Mouse (Mus musculus) embryonic stem cell, embryonic (primary cell): ENCODE measurements around the gene Cox6b2.

Source experiments
- CTCF ChIA-PET, 4 experiments: fragments of 300-600 bp in 2 of 4; fragments of 350-600 bp in 2 of 4; sonication (Branson Sonifier 250); formaldehyde crosslinking; loops; one replicate each; lab custom pipeline; 2022; ENCODE audit warnings: inconsistent platforms in 2 of 4; lab: Charles Lee
- POLR2A ChIA-PET, 4 experiments: fragments of 300-600 bp in 2 of 4; fragments of 350-600 bp in 2 of 4; sonication (Branson Sonifier 250); formaldehyde crosslinking; loops; one replicate each; lab custom pipeline; 2022; ENCODE audit warnings: antibody characterized with exemption in 4 of 4, inconsistent platforms in 1 of 4; lab: Charles Lee

Gene Cox6b2

GRCm38 (mm10) chr7:4743354-4743753 is 9.5 kb downstream of the Cox6b2 start:
- ChIA-PET CTCF (interaction anchor here in 1 of 4 experiments (0.6 kb wide), 1 partner anchor 39 kb away, joined by 3 read pairs; no protein-coding TSS in a partner anchor), POLR2A (interaction anchor here in 3 of 4 experiments (0.9 to 10.9 kb wide), 8 partner anchors 8 to 99 kb away, joined by 3 to 419 read pairs (median 66); partner anchors contain the start of genes Cox6b2 (in 3 of the 3), Ube2s (in 2 of the 3) and Tmem238 (in 1 of the 3))

DNA sequence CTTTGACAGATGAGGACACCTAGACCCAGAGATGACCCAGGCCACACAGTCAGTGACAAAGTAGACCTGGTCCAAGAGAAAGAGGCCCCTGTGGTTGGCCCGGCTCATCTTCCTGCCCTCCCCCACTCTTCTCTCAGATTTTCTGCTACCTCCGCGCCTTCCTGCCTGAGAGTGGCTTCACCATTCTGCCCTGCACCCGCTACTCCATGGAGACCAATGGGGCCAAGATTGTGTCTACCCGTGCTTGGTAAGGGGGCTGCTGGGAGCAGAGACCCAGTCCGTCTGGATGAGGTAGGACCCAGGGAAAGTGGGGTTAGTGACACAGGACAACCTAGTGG is 10.4 kb downstream of the Cox6b2 start:
- POLR2A ChIA-PET = interaction anchor here in 3 of 4 experiments (0.6 to 10.9 kb wide), 15 partner anchors 9 to 100 kb away, joined by 3 to 419 read pairs (median 5); partner anchors contain the start of genes Cox6b2 (in 3 of the 3), Ube2s (in 2 of the 3), Hspbp1 (in 1 of the 3) and Rpl28 (in 1 of the 3)

DNA sequence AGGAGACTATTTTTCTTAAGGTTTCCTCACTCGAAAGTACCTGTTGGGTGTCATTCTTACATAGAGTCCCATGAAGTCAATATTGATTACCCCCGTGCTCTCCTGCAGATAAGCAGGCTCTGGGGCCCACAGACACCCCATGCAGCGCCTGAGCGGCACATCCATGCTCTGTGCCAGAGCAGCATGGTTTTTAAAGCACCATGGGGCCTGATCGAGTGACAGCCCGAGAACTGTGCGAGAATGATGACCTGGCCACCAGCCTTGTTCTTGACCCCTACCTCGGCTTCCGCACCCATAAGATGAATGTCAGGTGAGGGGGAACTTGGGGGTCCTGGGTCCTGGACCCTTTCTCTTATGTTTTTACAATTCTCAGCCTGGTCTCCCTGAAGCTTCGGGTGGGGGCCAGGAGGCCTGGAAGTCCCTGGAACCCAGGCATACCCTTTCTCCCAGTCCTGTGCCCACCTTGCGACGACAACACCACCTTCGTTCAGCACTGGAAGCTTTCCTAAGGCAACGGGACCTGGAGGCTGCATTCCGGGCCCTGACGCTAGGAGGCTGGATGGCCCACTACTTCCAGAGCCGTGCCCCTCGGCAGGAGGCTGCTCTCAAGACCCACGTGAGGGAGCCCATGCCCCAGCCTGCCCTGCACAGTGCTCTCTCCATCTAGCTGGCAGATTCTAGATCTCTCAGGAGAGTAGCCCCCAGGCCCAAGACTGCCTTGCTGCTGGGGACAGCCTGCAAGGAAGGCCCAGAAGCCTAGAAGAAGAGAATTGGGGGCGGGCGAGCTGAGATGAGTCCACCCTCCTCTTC is 11.0 kb downstream of the Cox6b2 start:
- ChIA-PET POLR2A (interaction anchor here (0.6 to 10.9 kb wide), 33 partner anchors 9 to 275 kb away, joined by 3 to 419 read pairs (median 4); partner anchors contain the start of genes Cox6b2 (in 3 of the 4), Rpl28 (in 3 of the 4), Hspbp1 (in 2 of the 4) and Tmem238 (in 2 of the 4)), CTCF (interaction anchor here in 2 of 4 experiments (0.5 to 1.2 kb wide), 2 partner anchors 88 to 319 kb away, joined by 3 read pairs; no protein-coding TSS in a partner anchor)

More for the DNA sequence above, 10.4 kb downstream of the Cox6b2 start:
- CTCF ChIA-PET = interaction anchor here in 1 of 4 experiments (1.2 kb wide), 1 partner anchor 89 kb away, joined by 3 read pairs; no protein-coding TSS in a partner anchor

GRCm38 (mm10) chr7:4741151-4741550 is 11.7 kb downstream of the Cox6b2 start:
- POLR2A ChIA-PET = interaction anchor here (0.5 to 10.9 kb wide), 34 partner anchors 10 to 617 kb away, joined by 3 to 419 read pairs (median 4); partner anchors contain the start of genes Cox6b2 (in 3 of the 4), Rpl28 (in 3 of the 4), Hspbp1 (in 2 of the 4) and Ube2s (in 2 of the 4)

DNA sequence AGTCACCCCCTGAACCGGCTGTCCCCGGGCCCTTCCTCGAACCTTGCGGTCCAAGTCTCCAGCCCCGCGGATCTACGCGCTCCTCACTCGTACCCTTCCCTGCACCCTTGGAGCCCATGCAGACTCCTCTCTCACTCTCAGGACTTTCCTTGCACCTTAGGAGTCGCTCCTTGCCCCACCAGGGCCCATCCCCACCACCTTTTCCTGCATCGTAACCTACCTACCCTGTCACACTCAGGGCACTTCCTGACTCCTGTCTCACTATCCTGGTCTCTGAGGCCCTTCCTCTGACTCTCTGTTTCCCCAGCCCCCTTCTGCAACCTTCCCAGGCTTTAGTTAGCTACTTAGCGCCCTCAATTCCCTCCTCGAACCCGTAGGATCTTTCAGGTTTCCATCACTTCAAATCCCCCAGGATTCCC is 12.6 kb downstream of the Cox6b2 start:
- CTCF ChIA-PET = interaction anchor here in 3 of 4 experiments (0.6 to 2.0 kb wide), 13 partner anchors 8 to 231 kb away, joined by 3 to 23 read pairs (median 3); partner anchors contain the start of genes Cox6b2 (in 1 of the 3), Isoc2a (in 1 of the 3), Rpl28 (in 1 of the 3) and Tmem150b (in 1 of the 3)

More at GRCm38 (mm10) chr7:4741151-4741550, 11.7 kb downstream of the Cox6b2 start:
- CTCF ChIA-PET = interaction anchor here in 2 of 4 experiments (0.5 to 1.6 kb wide), 2 partner anchors 51 to 320 kb away, joined by 3 to 5 read pairs; partner anchors contain the start of gene Rpl28 (in 1 of the 2)

DNA sequence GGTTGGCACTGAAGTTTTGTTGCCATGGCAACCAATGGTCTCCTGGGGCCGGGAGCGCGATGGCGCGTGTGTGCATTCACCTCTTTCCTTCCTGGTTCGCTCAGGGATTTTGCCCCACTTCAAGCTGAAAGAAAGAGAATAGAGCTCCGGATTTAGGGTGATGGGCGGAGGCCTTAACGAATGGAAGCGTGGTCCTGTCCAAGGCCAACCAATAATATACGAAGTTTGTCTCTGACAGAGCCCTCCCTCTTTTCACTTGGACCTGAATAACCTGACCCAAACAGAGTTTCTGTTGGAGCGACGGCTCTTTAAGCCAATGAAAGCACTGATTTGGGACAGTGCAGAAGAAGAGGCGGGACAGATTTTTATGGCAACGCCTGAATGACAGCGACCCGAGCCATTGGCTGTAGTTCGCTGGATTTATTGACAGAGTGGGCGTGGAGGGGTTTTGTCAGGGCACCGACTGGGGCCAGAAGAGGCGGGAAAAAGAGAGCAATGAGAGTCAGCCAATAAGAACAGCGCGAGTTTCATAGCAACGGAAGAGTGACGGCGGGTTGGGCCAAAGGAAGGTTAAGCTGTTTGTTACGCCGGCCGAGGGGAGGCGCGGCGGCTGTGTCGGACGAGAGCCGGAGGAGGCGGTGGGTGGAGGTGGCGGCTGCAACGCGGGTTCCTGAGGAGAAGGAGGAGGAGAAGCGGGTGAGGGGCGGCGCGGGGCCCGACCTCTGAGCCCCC is 13.2 kb downstream of the Cox6b2 start, which contains the start of gene Kmt5c:
Gene Kmt5c, plus strand, starts transcription at position 572 of the 732 bp plus-strand sequence.
- POLR2A ChIA-PET = interaction anchor here (0.5 to 10.9 kb wide), 122 partner anchors 9 to 1532 kb away, joined by 3 to 419 read pairs (median 4); partner anchors contain the start of genes Cox6b2 (in 3 of the 4), Hspbp1 (in 3 of the 4), Isoc2a (in 3 of the 4) and Rpl28 (in 3 of the 4)
- CTCF ChIA-PET = interaction anchor here (0.6 to 2.0 kb wide), 17 partner anchors 9 to 231 kb away, joined by 3 to 23 read pairs (median 3); partner anchors contain the start of genes Cox6b2 (in 1 of the 4), Hspbp1 (in 1 of the 4), Isoc2a (in 1 of the 4) and Rpl28 (in 1 of the 4)

More for the DNA sequence above, 12.6 kb downstream of the Cox6b2 start:
- POLR2A ChIA-PET = interaction anchor here (0.6 to 10.9 kb wide), 75 partner anchors 8 to 1533 kb away, joined by 3 to 419 read pairs (median 6); partner anchors contain the start of genes Cox6b2 (in 3 of the 4), Isoc2a (in 3 of the 4), Rpl28 (in 3 of the 4) and Tmem238 (in 3 of the 4)

- ChIA-PET POLR2A (interaction anchor here (0.6 to 10.9 kb wide), 102 partner anchors 9 to 1328 kb away, joined by 3 to 419 read pairs (median 5); partner anchors contain the start of genes Cox6b2 (in 3 of the 4), Hspbp1 (in 3 of the 4), Rpl28 (in 3 of the 4) and Tmem238 (in 3 of the 4)), CTCF (interaction anchor here in 3 of 4 experiments (0.6 to 2.0 kb wide), 12 partner anchors 13 to 230 kb away, joined by 3 to 23 read pairs (median 4); partner anchors contain the start of genes Cox6b2 (in 1 of the 3), Hspbp1 (in 1 of the 3), Isoc2a (in 1 of the 3) and Tmem150b (in 1 of the 3))
Measured at GRCm38 (mm10) chr7:4739041-4739543, 13.8 kb downstream of the Cox6b2 start.

DNA sequence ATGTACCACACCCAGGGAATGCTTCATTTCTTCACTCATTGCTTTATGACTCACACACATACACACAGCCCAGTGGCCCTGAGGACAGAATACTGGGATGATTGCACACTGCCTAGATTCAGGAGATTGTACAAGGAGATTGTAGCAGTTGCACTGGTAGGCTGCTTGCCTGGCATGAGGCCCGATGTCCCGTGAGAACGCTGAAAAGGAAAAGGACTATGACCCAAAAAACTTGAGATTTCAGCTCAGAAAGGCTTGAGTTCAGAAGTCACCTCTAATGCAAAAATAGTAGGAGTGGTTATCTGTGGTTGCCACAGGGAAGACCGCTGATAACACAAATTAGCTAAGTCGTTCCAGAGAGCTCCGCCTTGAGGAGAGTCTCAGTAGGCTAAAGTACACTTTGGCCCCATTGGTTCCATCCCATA is 19.9 kb downstream of the Cox6b2 start:
- ChIA-PET POLR2A (interaction anchor here in 2 of 4 experiments (0.7 to 2.8 kb wide), 4 partner anchors 19 to 60 kb away, joined by 3 to 13 read pairs (median 5); partner anchors contain the start of genes Cox6b2 (in 1 of the 2), Rpl28 (in 1 of the 2) and Tmem238 (in 1 of the 2)), CTCF (interaction anchor here in 2 of 4 experiments (0.6 to 1.1 kb wide), 2 partner anchors 28 to 60 kb away, joined by 3 to 4 read pairs; partner anchors contain the start of gene Rpl28 (in 1 of the 2))

- POLR2A ChIA-PET = interaction anchor here in 3 of 4 experiments (0.6 to 2.0 kb wide), 7 partner anchors 8 to 81 kb away, joined by 3 to 10 read pairs (median 4); partner anchors contain the start of genes Kmt5c (in 2 of the 3), Cox6b2 (in 1 of the 3) and Ube2s (in 1 of the 3)
- CTCF ChIA-PET = interaction anchor here in 1 of 4 experiments (0.6 kb wide), 1 partner anchor 31 kb away, joined by 3 read pairs; no protein-coding TSS in a partner anchor
Measured at GRCm38 (mm10) chr7:4731090-4731489, 21.8 kb downstream of the Cox6b2 start.

- POLR2A ChIA-PET = interaction anchor here in 2 of 4 experiments (0.8 to 5.5 kb wide), 14 partner anchors 14 to 115 kb away, joined by 3 to 38 read pairs (median 7); partner anchors contain the start of genes Cox6b2 (in 2 of the 2), Kmt5c (in 2 of the 2), Rpl28 (in 2 of the 2) and Ube2s (in 2 of the 2)
- CTCF ChIA-PET = interaction anchor here in 2 of 4 experiments (0.5 to 1.3 kb wide), 3 partner anchors 15 to 186 kb away, joined by 3 read pairs; partner anchors contain the start of gene Kmt5c (in 1 of the 2)
Measured at GRCm38 (mm10) chr7:4725169-4725568, 27.7 kb downstream of the Cox6b2 start, which contains the start of gene Tmem150b. Tmem150b (minus strand) TSS chr7:4725249.

GRCm38 (mm10) chr7:4724359-4724758 is 28.5 kb downstream of the Cox6b2 start:
- POLR2A ChIA-PET = interaction anchor here in 3 of 4 experiments (0.8 to 5.5 kb wide), 22 partner anchors 11 to 142 kb away, joined by 3 to 38 read pairs (median 5); partner anchors contain the start of genes Cox6b2 (in 3 of the 3), Hspbp1 (in 2 of the 3), Kmt5c (in 2 of the 3) and Rpl28 (in 2 of the 3)
- CTCF ChIA-PET = interaction anchor here in 3 of 4 experiments (0.7 to 2.0 kb wide), 7 partner anchors 15 to 167 kb away, joined by 3 to 16 read pairs (median 3); partner anchors contain the start of gene Kmt5c (in 1 of the 3)

DNA sequence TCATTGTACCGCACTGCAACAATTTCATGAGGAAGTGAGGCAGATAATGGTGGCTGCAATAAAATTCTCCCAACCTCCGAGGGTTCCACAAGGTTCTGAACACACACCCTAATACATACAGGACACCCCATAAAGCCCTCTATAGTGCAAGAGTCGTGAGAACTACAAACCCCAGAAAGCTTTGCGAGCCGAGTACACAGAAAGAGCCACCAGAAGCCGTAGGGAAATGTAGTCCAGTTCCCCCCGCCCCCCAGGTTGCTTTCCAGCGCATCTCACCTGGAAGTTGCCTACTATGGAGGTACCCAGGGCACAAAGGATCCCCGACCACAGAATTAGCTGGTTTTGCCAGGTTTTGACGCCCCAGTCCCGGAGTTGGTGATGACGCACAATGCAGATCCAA is 29.4 kb downstream of the Cox6b2 start:
- ChIA-PET POLR2A (interaction anchor here in 3 of 4 experiments (0.7 to 5.5 kb wide), 25 partner anchors 11 to 252 kb away, joined by 3 to 38 read pairs (median 5); partner anchors contain the start of genes Cox6b2 (in 3 of the 3), Ube2s (in 3 of the 3), Hspbp1 (in 2 of the 3) and Kmt5c (in 2 of the 3)), CTCF (interaction anchor here in 3 of 4 experiments (0.7 to 2.0 kb wide), 6 partner anchors 16 to 87 kb away, joined by 3 to 16 read pairs (median 4); partner anchors contain the start of gene Kmt5c (in 1 of the 3))

- CTCF ChIA-PET = interaction anchor here in 1 of 4 experiments (0.7 kb wide), 1 partner anchor 14 kb away, joined by 3 read pairs; no protein-coding TSS in a partner anchor
- POLR2A ChIA-PET = interaction anchor here in 3 of 4 experiments (0.6 to 2.3 kb wide), 13 partner anchors 11 to 178 kb away, joined by 3 to 9 read pairs (median 4); partner anchors contain the start of genes Cox6b2 (in 1 of the 3), Kmt5c (in 1 of the 3), Rpl28 (in 1 of the 3) and Ube2s (in 1 of the 3)
Measured at GRCm38 (mm10) chr7:4719276-4719675, 33.6 kb downstream of the Cox6b2 start.

GRCm38 (mm10) chr7:4716955-4717354 is 35.9 kb downstream of the Cox6b2 start:
- ChIA-PET POLR2A (interaction anchor here in 3 of 4 experiments (0.6 to 3.4 kb wide), 17 partner anchors 12 to 239 kb away, joined by 3 to 25 read pairs (median 3); partner anchors contain the start of genes Cox6b2 (in 2 of the 3), Kmt5c (in 2 of the 3), Rpl28 (in 2 of the 3) and Ube2s (in 1 of the 3)), CTCF (interaction anchor here in 2 of 4 experiments (0.6 to 1.4 kb wide), 5 partner anchors 11 to 301 kb away, joined by 3 to 4 read pairs (median 3); partner anchors contain the start of gene Cox6b2 (in 1 of the 2))
